Mouse (Mus musculus) myocyte (in vitro differentiated cells): Measurements from ENCODE around the gene Gabrb1. TPM values are rescaled to one million over a fixed set of nuclear protein-coding genes. Genes with fewer than 3 reads are reported as not detected.

Experiments used
- H3K27me3 ChIP-seq: one replicate; pipeline ENCODE4 v1.6.1; 2011; ENCODE audit not compliant: control insufficient read depth, insufficient read depth, insufficient read length
- H3K36me3 ChIP-seq: one replicate; pipeline ENCODE4 v1.6.1; 2011; ENCODE audit not compliant: control insufficient read depth, insufficient read depth
- H3K4me2 ChIP-seq: one replicate; pipeline ENCODE4 v1.6.1; 2011; ENCODE audit warnings: low read depth, control low read depth
- H3K4me3 ChIP-seq: one replicate; pipeline ENCODE4 v1.5.1; 2011; ENCODE audit warnings: mild to moderate bottlenecking, control low read depth, moderate library complexity
- H3K79me2 ChIP-seq: one replicate; pipeline ENCODE4 v1.6.1; 2011; ENCODE audit not compliant: control insufficient read depth, insufficient read depth
- H3ac ChIP-seq: one replicate; pipeline ENCODE4 v1.6.1; 2011; ENCODE audit not compliant: control insufficient read depth, insufficient read length
- CEBPB ChIP-seq: IDR thresholded peaks from 2 replicates; pipeline ENCODE4 v1.6.1; 2011; ENCODE audit warnings: mild to moderate bottlenecking, moderate library complexity; ENCODE audit not compliant: poor library complexity, insufficient read depth, severe bottlenecking
- E2F4 ChIP-seq: IDR thresholded peaks from one replicate; pipeline ENCODE4 v1.6.1; 2011; ENCODE audit warnings: mild to moderate bottlenecking, control low read depth, moderate library complexity; ENCODE audit not compliant: insufficient read depth
- MAX ChIP-seq: IDR thresholded peaks from one replicate; pipeline ENCODE4 v1.6.1; 2011; ENCODE audit warnings: low read depth, mild to moderate bottlenecking, control low read depth
- MYOD1 ChIP-seq, 3 experiments: IDR thresholded peaks; one replicate each; pipeline ENCODE4 v1.6.1; 2011; ENCODE audit warnings: control low read depth in 2 of 3, low read depth in 2 of 3, mild to moderate bottlenecking in 2 of 3, moderate library complexity in 1 of 3; ENCODE audit not compliant: insufficient read length in 2 of 3, control insufficient read depth in 1 of 3
- MYOG ChIP-seq, 3 experiments: IDR thresholded peaks; one replicate each; pipeline ENCODE4 v1.6.1; 2011; ENCODE audit warnings: control low read depth in 2 of 3, low read depth in 2 of 3, mild to moderate bottlenecking in 2 of 3; ENCODE audit not compliant: insufficient read length in 2 of 3, control insufficient read depth in 1 of 3, insufficient read depth in 1 of 3
- POLR2A ChIP-seq: IDR thresholded peaks from one replicate; pipeline ENCODE4 v1.6.1; 2011; ENCODE audit warnings: low read depth, mild to moderate bottlenecking, control low read depth, moderate library complexity; ENCODE audit not compliant: insufficient read length
- POLR2AphosphoS2 ChIP-seq: IDR thresholded peaks from one replicate; pipeline ENCODE4 v1.6.1; 2011; ENCODE audit warnings: low read depth, control low read depth; ENCODE audit not compliant: insufficient read length
- REST ChIP-seq: IDR thresholded peaks from one replicate; pipeline ENCODE4 v1.6.1; 2011; ENCODE audit warnings: mild to moderate bottlenecking, control low read depth, moderate library complexity; ENCODE audit not compliant: insufficient read depth, insufficient read length
- SRF ChIP-seq: IDR thresholded peaks from one replicate; pipeline ENCODE4 v1.6.1; 2011; ENCODE audit warnings: low read depth; ENCODE audit not compliant: control insufficient read depth, insufficient read length
- TCF12 ChIP-seq: IDR thresholded peaks from one replicate; pipeline ENCODE4 v1.6.1; 2011; ENCODE audit warnings: mild to moderate bottlenecking, control low read depth; ENCODE audit not compliant: poor library complexity, insufficient read depth, severe bottlenecking
- TCF3 ChIP-seq: IDR thresholded peaks from one replicate; pipeline ENCODE4 v1.6.1; 2011; ENCODE audit warnings: low read depth, control low read depth; ENCODE audit not compliant: insufficient read length
- USF1 ChIP-seq: IDR thresholded peaks from one replicate; pipeline ENCODE4 v1.6.1; 2011; ENCODE audit warnings: low read depth, mild to moderate bottlenecking, control low read depth, moderate library complexity
- polyA plus RNA-seq: library from polyadenylated mRNA; unstranded; fragments of >200 nt; fragmentation: generic; extraction: Trizol; gene quantifications from one replicate; pipeline ENCODE4 v1.2.1, GENCODE M21; 2012; ENCODE audit warnings: missing spikeins

The Gabrb1 gene
- polyA plus RNA-seq, 1 experiment, result 0.01 TPM

- peak overlapping the region; percentile 84 for H3K4me3 ChIP-seq
- peak overlapping the region; percentile 7 for H3ac ChIP-seq
- peak overlapping the region; percentile 62 for H3K4me2 ChIP-seq
- peaks cover 26% of the 10 kb centered on the region for H3K79me2 ChIP-seq
- peaks cover 9% of the 10 kb centered on the region for H3K36me3 ChIP-seq
- no peaks in the 10 kb centered on the region for H3K27me3 ChIP-seq
- TF ChIP-seq REST (no peak), MYOD1 (IDR thresholded peaks at IDR 0.05; ENCODE audit: control insufficient read depth in 1 of 3, insufficient read length in 2 of 3, low read depth in 2 of 3) (no peak), SRF (no peak), E2F4 (no peak), CEBPB (no peak), POLR2A (no peak), TCF12 (no peak), POLR2AphosphoS2 (no peak), MYOG (IDR thresholded peaks at IDR 0.05; ENCODE audit: control insufficient read depth in 1 of 3, insufficient read depth in 1 of 3, insufficient read length in 2 of 3, low read depth in 2 of 3) (no peak)
These were observed 510.3 kb downstream of the Gabrb1 start for GRCm38 (mm10) chr5:72168285-72168621.

GRCm38 (mm10) chr5:72170067-72170466, 512.2 kb downstream of the Gabrb1 start:
- Histone ChIP-seq H3K27me3 (no peaks in the 10 kb centered on the region), H3K4me2 (no peak overlapping the region), H3K79me2 (peaks cover 18% of the 10 kb centered on the region), H3ac (no peak overlapping the region), H3K36me3 (peaks cover 2% of the 10 kb centered on the region), H3K4me3 (no peak overlapping the region)
- TF ChIP-seq CEBPB, result no peak
- TF ChIP-seq USF1, result no peak
- no peak for TF ChIP-seq TCF12
- TF ChIP-seq E2F4, result no peak
- TF ChIP-seq MAX, result no peak
- no peak for TF ChIP-seq POLR2AphosphoS2

GRCm38 (mm10) chr5:72172675-72173074, 514.8 kb downstream of the Gabrb1 start:
- no peak overlapping the region for H3K4me2 ChIP-seq
- H3ac ChIP-seq, result no peak overlapping the region
- TF ChIP-seq CEBPB, result no peak
- TF ChIP-seq MAX, result no peak
- TF ChIP-seq SRF, result no peak
- no peak for TF ChIP-seq POLR2AphosphoS2
- no peak for TF ChIP-seq E2F4
- TF ChIP-seq MYOG (IDR thresholded peaks at IDR 0.05; ENCODE audit: control insufficient read depth in 1 of 3, insufficient read depth in 1 of 3, insufficient read length in 2 of 3, low read depth in 2 of 3), result no peak
- no peak for TF ChIP-seq TCF12
- no peak for TF ChIP-seq USF1
- TF ChIP-seq MYOD1 (IDR thresholded peaks at IDR 0.05; ENCODE audit: control insufficient read depth in 1 of 3, insufficient read length in 2 of 3, low read depth in 2 of 3), result no peak
- no peaks in the 10 kb centered on the region for H3K36me3 ChIP-seq
- peaks cover under 1% of the 10 kb centered on the region for H3K79me2 ChIP-seq
- H3K27me3 ChIP-seq, result no peaks in the 10 kb centered on the region
- H3K4me3 ChIP-seq, result no peak overlapping the region

GRCm38 (mm10) chr5:72173521-72173920, 515.6 kb downstream of the Gabrb1 start:
- H3K36me3 ChIP-seq, result no peaks in the 10 kb centered on the region
- no peak overlapping the region for H3K4me3 ChIP-seq
- no peak overlapping the region for H3ac ChIP-seq
- H3K79me2 ChIP-seq, result no peaks in the 10 kb centered on the region
- H3K27me3 ChIP-seq, result no peaks in the 10 kb centered on the region
- H3K4me2 ChIP-seq, result no peak overlapping the region
- no peak for TF ChIP-seq MAX
- no peak for TF ChIP-seq E2F4
- TF ChIP-seq USF1, result no peak
- TF ChIP-seq MYOG (IDR thresholded peaks at IDR 0.05; ENCODE audit: control insufficient read depth in 1 of 3, insufficient read depth in 1 of 3, insufficient read length in 2 of 3, low read depth in 2 of 3), result no peak
- no peak for TF ChIP-seq POLR2A
- no peak for TF ChIP-seq CEBPB
- no peak for TF ChIP-seq TCF12
- no peak for TF ChIP-seq MYOD1 (IDR thresholded peaks at IDR 0.05; ENCODE audit: control insufficient read depth in 1 of 3, insufficient read length in 2 of 3, low read depth in 2 of 3)
- no peak for TF ChIP-seq SRF
- TF ChIP-seq TCF3, result no peak

GRCm38 (mm10) chr5:72175050-72175449, 517.1 kb downstream of the Gabrb1 start:
- Histone ChIP-seq H3K36me3 (no peaks in the 10 kb centered on the region), H3K4me2 (no peak overlapping the region), H3K27me3 (no peaks in the 10 kb centered on the region), H3K4me3 (no peak overlapping the region), H3K79me2 (no peaks in the 10 kb centered on the region), H3ac (no peak overlapping the region)
- TF ChIP-seq USF1, result no peak
- no peak for TF ChIP-seq REST
